Mouse (Mus musculus) cerebellum, adult 9-10 months (tissue): Measurements from ENCODE around the gene Ap1g1.

Experiments
- DNase-seq: peaks from one replicate; pipeline ENCODE4 v3.0.0; 2022

Gene Ap1g1

GRCm38 (mm10) chr8:109790938-109791337 lies 12.6 kb downstream of the Ap1g1 start:
- DNase-seq = no peak

DNA sequence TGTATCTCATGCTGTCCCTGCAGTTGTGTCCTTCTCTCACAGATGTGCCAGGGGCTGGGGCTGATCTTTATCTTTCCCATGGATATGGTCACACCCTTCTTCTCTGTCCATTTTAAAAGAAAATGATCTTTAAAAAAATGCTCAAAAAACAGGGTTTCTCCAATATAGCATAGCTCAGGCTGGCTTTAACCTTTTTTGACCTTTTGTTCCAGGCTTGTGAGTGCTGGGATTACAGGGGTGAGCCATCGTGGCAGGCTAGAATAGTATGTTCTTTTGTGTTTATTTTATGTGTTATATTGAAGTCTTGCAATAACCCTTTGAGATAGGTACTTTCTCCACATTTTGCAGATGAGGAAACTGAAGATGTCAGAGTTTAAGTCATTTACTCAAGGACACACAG lies 16.8 kb downstream of the Ap1g1 start:
- DNase-seq = no peak

GRCm38 (mm10) chr8:109798721-109799120 lies 20.4 kb downstream of the Ap1g1 start:
- DNase-seq = no peak

DNA sequence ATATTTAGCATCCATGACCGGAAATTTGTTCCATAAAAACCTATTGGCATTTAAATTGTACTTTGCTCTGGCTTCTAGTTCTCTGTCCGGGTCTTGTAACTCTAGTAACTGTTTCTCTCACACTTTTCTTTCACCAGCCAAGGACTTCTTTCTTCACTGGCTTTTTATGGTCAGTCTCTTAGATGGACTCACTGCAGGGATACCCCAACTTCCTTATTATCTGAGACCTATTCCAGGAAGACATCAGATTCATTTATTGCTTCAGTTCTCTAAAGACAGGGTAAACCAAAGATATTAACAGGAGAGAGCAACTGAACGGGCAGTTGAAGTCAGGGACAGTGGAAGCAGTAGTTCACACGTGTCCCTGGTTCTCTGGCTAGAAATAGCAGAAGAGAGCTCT lies 20.9 kb downstream of the Ap1g1 start:
- DNase-seq = no peak

- no peak for DNase-seq
Observed at GRCm38 (mm10) chr8:109800325-109800724, 22.0 kb downstream of the Ap1g1 start.

- no peak for DNase-seq
Observed at GRCm38 (mm10) chr8:109803211-109803610, 24.9 kb downstream of the Ap1g1 start.

DNA sequence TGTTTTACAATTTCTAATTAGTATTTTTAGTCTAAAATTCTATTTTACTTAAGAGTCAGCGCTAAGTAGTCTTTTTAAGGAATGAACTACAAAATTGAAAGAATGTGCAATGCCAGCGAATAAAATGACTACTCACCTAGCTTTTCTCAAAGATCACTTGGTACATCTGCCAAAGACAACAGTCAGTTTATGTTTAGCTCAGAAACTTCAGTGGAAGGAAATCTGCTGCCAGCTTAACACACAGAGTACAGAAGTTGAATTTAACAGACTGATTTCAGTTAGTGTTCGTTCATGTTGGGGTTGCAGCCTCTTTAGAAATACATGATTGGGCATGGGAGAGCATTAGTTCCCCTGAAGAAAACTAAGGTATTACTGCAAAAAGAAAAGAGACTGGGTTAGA lies 25.4 kb downstream of the Ap1g1 start:
- DNase-seq = no peak

DNA sequence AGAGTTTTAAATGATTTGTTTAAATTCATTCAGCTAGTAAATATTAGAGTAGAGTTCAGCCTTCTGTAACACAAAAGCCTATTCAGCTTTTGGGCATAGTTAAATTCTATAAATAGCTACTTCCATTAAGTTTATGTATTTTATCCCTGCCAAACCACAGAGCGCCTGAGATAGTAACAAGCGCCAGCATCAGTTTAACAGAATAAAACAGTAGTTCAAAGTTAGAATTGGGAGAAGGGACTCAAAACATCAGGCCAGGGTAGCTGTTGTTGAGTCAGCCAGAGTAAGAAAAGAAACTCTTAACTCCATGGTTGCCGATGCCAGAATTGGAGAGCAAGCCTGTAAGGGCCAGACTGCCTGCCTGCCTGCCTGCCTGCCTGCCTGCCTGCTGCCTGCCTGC lies 28.2 kb downstream of the Ap1g1 start:
- no peak for DNase-seq

DNA sequence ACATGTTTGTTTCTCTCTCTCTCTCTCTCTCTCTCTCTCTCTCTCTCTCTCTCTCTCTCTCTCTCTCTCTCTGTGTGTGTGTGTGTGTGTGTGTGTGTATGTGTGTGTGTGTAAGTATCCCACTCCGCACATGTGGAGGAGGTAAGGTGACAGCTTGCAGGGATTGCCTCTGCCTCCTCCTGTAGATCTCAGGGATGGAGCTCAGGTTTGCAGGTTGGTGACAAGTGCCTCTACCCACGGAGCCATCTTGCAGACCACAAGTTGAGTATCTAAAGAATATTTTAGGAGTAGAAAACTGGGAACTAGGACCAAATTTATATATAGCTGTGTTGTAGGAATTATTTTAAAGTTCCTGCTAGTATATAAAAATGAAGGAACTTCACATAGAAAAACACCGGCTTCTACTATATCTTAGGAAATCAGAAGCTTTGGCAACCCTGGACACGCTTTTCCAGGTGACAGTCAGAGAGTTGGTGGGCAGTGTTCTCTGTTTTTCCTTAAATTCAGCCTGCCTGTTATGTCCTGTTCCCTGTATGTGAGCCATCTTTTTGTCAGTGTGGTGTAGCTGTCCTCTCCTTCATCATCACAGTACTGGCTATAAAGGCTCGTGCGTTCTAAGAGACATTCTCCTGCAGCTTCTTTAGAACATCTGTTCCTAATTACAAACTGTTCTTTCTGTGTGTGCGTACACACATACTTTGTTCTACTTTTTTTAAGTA lies 29.2 kb downstream of the Ap1g1 start:
- DNase-seq = no peak

GRCm38 (mm10) chr8:109808120-109808447 lies 29.7 kb downstream of the Ap1g1 start:
- DNase-seq = no peak

DNA sequence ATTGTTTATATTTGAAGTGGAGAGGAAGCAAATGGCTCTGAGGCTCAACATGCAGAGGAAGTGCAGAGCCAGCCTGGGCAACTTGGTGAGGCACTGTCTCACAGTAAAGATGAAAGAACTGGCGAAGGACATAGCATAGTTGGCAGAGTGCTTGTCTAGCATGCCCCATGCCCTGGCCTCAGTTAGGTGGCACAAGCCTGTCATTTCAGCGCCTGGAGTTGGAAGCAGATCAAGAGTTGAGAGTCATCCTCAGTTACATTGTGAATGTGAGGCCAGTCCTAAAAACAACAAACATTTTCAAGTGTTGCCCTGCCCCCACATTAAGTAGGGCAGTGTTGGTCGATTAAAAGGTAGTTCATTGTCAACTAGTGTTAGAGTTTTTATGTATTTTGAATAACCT lies 32.1 kb downstream of the Ap1g1 start:
- DNase-seq = peak; percentile 17

- DNase-seq = no peak
Observed at GRCm38 (mm10) chr8:109815268-109815667, 36.9 kb downstream of the Ap1g1 start.

DNA sequence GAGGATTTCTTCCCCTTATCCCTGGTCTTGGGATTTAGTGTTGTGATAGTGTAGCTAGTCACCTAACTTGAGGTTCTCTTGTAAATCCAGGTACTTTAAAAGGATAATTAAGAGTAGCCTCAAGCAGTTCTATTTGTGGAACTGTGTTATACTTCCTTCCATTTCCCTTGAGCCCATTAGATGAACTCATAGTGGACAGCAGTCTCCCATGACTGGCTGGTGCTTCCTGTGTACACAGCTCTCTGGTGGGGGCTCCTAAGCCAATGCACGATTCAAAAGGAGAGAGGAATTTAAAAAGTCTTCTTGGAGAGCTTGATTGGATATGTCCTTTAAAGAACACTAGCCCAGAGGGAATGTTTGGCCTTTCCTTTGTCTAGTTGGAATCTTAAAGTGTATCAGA lies 39.6 kb downstream of the Ap1g1 start:
- DNase-seq = no peak

DNA sequence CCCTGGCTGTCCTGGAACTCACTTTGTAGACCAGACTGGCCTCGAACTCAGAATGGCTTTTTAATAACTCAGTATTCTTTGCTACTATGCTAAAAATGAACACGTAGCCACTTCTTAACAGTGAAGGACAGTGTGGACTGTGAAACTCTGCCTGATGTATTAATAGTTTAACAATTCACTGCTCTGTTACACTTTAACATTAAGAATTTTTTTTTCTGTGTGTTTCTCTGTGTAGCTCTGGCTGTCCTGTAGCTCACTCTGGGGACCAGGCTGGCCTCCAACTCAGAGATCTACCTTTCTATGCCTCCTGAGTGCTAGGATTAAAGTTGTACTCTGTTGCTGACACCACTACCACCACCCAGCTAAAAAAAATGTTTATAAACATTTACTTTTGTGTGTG lies 45.2 kb downstream of the Ap1g1 start:
- no peak for DNase-seq

- no peak for DNase-seq
Observed at GRCm38 (mm10) chr8:109839822-109840221, 61.5 kb downstream of the Ap1g1 start.

DNA sequence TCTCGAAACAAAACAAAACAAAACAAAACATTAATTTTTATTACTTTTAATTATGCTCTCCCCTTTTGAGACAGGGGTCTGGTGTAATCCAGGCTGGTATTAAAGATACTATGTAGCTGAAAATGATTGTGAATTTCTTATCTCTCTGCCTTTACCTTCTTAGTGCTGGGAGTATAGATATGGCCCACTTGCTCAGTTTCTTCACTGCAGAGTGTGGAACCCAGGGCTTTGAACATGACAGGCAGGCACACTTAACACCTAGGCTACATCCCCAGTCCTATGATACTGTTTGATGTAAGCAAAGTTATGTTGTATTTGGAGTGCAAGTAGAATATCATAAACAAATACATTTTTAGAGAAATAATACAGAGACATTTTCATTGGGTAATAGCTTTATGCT lies 64.1 kb downstream of the Ap1g1 start:
- no peak for DNase-seq

DNA sequence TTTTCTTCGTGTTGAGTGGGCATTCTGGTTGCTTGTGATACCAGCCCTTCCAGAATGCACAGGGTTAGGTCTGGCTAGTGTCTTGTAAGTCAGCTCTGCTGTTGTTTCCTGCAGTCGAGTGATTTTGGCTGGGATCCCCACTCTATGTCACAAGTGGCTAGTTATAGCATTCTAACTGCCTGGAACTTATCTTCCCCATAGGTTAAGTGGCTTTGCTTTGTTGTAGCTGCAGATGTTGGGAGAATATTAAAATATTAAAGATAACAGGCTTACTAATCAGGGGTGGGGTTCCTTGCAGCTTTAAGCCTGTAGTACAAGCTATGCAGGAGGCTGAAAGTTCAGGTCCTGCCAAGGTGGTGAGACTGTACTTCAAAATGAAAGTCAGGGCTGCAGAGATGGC lies 69.5 kb downstream of the Ap1g1 start:
- DNase-seq = no peak

GRCm38 (mm10) chr8:109848981-109849380 lies 70.6 kb downstream of the Ap1g1 start:
- DNase-seq = no peak

- peak; percentile 81 for DNase-seq
Observed at GRCm38 (mm10) chr8:109853423-109853822, 75.1 kb downstream of the Ap1g1 start.

DNA sequence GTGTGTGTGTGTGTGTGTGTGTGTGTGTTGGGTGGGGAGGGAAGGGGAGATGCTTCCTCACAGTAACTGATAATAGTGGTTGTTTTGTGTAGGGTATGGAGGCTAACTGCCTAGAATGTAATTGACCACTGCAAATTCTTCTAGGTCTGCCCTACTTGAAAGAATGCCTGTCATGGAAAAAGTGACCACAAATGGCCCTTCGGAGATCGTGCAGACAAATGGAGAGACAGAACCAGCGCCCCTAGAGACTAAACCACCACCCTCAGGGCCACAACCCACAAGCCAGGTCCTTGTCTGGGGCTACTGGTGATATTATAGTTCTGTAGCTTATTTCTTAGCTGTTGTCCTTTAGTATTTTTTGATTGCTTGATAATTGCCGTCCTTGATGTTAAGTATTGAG lies 76.2 kb downstream of the Ap1g1 start:
- no peak for DNase-seq

DNA sequence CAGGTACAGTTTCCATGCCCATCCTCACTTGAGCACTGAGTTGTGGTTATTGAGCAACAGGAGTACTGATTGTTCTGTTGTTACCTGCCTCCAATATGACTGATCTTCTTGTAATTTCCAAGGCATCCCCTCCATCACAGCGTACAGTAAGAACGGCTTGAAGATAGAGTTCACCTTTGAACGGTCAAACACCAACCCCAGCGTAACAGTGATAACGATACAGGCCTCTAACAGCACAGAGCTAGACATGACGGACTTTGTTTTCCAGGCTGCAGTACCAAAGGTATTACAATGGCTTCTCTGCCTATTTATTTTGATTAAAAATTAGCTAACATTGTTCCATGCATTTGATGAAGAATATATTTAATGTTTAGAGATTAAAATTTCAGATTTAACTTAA lies 77.1 kb downstream of the Ap1g1 start:
- DNase-seq = no peak

DNA sequence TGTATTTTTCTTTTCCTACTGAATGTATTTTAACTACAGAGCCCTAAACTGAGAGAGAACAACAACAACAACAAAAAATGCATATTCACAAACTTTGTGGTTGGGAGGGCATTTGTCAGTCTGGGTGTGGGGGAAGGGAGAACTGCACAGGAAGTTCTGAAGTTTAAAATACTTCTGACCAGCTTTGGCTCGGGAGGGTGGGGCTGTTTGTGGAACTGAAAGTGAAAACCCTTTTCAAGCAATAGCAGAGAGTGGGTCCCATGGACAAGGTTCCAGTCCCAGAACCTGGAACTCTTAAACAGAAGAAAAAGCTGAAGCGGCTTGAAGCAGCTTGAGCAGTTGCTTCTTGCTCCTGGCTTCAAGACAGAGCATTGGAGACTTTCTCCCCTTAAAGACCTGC lies 85.0 kb downstream of the Ap1g1 start:
- DNase-seq = no peak

GRCm38 (mm10) chr8:109864798-109865197 lies 86.4 kb downstream of the Ap1g1 start:
- no peak for DNase-seq

DNA sequence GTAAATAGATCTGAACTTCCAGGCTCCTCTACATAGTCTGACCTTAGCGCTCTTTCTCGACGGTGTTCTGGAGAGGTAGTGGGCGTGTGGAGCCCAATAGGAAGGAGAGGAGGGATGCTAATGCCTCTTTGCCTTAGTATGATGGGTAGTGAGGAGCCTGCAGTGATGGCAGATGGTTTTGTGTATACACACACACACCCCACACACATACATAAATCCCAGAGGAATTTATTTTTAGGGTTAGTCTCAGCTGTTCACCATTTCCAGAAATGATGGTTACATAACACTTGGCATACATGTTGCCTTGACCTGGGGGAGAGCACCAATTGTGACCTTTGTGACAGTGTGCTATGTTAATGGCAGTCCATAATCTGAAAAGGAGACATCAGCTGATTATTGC lies 87.2 kb downstream of the Ap1g1 start:
- DNase-seq = peak; percentile 41

- DNase-seq = no peak
Observed at GRCm38 (mm10) chr8:109866690-109867089, 88.3 kb downstream of the Ap1g1 start.
